Mouse (Mus musculus) frontal cortex, postnatal 25 days (tissue): ENCODE measurements around the gene Zfyve1.
A peak's percentile ranks its signal among the peaks of the same experiment; 100 is the strongest.
"Not testable (repeated sequence)": the region's sequence is repeated elsewhere in the genome, so short reads cannot be mapped to it uniquely, and the experiment has no call there.

Source experiments
- DNase-seq, 2 experiments: peaks; one replicate each; pipeline ENCODE4 v3.0.0; 2022; ENCODE audit warnings: low spot score in 2 of 2

The Zfyve1 gene

DNA sequence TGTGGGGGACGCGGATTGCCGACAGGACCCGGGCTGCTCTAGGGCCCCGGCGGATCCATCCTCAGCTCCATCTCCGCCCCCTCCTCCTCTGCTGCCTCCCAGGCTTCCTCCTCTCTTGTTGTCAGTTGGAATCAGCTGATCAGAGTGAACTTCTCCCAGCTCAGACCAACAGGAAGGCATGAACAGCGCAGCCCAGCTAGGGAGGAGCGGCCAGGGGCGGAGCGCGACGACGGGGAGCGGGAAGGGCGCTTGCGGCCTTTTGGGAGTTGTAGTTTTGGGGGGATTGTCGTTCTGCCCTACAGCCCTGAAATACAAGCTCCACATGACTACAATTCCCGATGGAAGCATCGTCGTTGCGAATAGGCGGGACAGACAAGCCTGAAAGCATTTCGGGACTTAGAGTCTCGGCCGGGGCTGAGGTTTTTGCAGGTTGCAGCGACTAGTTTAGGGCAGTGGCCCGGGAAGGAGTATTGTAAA is at the start of gene Zfyve1:
Zfyve1 (minus strand) TSS at position 198 of the 477 bp plus-strand sequence.
- DNase-seq: peak; percentile 79 to 89

DNA sequence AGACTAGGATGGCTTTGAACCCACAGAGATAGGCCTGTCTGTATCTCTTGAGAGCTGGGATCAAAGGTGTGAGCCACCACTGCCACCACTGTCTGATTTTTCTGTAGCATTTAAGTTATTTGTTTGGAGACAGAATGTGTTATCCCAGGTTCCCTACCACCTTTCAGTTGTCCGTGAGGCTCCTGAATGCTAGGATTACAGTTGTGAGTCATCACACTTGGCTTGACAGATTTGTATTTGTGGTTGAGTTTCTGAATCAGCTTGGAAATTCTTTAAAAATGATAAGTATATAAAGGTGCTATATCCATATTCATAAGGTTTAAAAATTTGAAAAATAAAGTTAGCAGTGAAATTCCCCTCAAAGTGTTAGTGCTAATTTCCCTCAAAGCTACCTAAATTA is 46.1 kb upstream of the Zfyve1 start:
- no peak for DNase-seq

DNA sequence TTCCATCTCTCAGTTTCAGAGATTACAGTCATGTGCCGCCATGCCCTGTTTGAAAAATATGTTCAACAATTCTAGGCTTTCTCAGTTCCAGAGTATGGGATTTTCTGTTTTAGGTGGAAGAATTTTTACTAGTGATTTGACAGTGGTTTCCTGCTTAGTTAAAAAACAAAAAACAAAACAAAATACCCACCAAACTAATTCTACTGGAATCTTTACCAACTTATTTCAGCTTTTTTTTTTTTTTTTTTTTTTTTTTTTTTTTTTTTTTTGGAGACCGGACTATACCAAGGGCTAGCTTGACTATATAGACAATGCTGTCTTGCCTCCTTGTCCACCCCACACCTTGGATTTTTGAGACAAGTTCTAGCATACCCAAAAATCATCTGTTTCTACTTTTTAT is 44.2 kb upstream of the Zfyve1 start:
- DNase-seq: no peak

DNA sequence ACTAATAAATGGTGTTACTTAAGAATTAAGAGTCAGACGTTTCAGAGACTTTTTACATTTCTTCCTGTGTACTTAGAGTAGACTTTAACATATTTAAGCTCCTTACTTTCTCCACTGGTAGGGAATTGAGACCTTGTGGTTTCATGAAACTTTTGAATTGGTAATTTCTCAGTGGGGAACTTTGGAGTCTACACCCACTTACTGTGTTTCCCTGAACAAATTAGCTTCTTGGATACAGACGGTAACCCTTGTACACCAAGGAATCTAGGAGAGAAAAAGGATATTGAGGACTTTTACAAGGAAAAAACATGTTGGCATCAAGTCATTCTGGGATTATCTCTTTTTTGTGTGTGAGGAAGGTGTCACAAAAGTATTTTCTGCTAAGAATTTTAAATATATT is 36.8 kb upstream of the Zfyve1 start:
- DNase-seq: no peak

DNA sequence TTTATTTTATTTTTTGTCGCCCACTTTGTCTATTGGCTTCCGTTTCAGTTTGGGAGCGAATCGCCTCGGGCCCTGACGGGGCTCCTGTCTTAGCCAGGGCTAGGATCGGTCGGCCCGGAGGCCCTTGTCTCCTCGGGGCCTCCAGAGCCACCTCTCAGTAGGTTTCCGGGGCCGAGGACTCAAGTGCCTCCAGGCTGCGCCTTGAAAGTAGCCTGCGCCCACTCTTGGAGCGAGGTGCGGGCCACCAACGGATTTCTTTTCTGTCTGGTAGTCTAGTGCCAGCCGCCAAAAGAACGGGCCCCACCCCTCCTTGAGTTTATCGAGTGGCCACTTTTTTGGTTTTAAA is 35.6 kb upstream of the Zfyve1 start:
- peak; percentile 23 to 37 for DNase-seq

DNA sequence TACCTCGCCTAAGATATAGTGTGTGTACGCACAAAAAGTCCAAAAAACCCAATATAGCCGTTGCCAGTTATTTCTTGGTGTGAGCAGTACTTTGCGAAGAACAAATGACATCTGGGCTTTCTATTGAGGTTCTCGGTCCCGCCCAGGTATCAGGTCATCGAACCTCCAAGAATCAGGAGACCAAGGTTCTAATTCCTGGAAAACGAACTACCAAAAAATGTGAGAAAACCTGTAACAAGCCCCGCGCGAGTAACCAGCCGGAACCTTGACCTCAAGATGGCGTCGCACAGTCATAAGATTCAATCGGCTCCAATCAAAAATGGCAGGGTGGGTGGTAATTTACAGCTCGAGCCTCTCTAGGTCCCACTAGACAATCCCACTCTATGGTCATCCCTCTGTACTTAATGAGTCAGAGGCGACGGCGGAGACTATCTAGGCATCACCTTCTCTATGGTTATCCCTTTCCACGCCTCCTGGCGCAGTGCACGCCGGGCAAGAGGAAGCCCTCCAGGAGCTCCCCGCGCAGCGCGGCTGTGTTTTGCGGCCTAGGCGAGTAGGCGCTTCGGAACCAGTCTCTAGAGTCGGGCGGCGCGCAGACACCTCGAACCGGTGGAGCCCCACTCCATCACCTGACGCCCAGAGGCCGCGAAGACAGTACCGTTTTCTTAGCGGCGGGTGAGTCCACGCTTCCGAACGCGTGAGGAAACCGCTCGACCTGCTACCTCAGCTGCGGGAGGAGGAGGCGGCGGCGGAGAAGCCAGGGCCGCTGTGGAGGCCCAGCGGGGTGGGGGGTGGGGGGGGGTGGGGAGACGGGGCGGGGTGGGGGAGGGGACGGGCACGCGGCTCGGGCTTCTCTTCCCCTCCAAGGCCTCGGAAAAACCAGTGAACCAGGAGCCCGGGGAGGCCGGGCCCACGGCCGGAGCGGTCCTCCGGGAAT is 35.0 kb upstream of the Zfyve1 start:
- DNase-seq: peak; percentile 90 to 92

DNA sequence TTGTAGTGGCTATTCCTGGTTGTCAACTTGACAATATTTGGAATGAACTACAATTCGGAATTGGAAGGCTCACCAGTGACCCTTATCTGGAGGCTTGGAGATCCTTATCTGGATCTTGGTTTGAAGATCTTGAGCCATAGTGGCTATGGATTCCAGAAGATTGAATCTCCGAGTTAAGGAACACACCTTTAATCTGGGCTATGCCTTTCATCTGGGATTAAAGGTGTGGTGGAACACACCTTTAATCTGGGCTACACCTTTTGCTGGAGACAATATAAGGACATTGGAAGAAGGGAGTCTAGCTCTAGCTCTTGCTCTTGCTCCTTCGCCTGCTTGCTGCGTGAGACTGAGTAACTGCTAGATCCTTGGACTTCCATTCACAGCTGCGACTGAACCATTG is 33.9 kb upstream of the Zfyve1 start, which contains the start of gene Rbm25:
Rbm25 (plus strand) TSS at position 301 of the 400 bp plus-strand sequence.
- DNase-seq: not testable (repeated sequence)

DNA sequence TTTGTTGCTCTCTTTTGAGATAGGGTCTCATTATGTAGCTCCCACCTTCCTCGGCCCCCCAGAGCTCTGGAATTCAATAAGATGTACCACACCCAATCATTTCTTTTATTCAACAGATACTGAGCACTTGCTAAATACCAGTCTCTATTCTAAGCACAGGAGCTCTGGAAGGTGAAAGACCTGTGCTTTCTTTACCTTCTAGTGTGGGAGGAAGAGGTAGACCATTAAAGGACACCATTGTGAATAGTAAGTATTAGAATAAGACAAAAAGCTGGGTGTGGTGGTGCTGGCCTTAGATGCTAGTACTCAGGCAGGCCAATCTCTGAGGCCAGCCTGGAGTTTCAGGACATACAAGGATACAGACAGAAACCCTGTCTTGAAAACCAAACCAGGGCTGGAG is 27.3 kb upstream of the Zfyve1 start:
- no peak for DNase-seq

DNA sequence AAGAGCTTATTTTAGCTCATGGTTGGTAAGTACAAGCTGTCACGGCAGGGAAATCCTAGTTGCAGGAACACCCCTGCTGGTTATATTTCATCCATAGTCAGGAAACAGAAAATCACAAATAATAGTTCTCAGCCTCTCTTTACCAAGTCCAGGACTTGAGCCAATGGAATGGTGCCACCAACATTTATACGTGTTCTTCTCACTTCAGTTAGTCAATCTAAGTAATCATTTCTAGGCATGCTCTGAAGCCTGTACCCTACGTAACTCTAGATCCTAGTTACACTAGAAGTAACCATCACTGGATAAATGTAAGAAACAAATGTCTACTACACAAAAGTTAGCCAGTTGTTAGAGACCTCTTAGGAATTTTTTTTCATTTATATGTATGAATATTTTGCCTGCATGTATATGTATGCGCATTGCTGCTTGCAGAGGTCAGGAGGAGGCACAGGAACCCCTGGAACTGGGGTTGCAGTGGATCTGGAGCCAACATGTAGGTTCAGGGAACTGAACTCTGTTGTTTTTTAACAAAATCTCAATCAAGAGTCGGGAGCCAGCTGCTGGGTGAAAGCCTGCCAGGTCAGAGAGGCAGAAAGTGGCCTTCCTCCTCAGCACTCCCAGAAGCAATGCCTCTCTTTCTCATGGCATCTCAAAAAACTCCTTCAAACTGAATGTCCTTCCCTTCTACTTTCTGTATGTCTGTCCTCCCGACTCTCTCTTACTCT is 25.2 kb upstream of the Zfyve1 start:
- DNase-seq: no peak

DNA sequence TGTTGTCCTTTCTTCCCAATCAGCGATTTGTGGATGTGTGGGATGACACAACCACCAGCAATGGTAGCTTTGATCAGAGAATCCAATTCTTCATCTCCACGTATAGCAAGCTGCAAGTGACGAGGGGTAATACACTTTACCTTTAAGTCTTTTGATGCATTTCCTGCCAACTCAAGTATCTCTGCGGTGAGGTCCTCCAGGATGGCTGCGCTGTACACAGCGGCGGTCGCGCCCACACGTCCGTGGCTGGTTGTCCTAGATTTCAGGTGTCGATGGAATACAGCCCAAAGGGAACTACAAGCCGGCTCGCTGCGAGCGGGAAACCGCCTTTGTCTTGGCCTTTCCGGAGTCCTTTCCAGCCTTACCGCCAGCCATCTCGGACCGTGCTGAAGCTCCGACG is 23.7 kb upstream of the Zfyve1 start:
- not testable (repeated sequence) for DNase-seq

DNA sequence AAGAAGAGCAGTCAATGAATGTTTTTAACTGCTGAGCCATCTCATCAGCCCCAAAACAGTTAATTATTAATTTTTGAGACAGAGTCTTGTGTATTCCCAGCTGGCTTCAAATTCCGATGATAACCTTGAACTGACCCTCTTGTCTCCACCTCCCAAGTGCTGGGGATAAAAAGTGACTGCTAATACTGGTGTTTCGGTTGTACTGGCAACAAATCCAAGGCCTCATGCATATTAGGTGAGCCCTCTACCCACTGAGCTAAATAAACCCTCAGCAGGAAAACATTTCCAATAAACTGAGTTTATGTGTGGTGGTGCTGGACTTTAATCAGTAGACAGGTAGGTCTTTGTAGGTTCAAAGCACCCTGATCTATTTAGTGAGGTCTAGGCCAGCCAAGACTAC is 22.0 kb upstream of the Zfyve1 start:
- DNase-seq: no peak

DNA sequence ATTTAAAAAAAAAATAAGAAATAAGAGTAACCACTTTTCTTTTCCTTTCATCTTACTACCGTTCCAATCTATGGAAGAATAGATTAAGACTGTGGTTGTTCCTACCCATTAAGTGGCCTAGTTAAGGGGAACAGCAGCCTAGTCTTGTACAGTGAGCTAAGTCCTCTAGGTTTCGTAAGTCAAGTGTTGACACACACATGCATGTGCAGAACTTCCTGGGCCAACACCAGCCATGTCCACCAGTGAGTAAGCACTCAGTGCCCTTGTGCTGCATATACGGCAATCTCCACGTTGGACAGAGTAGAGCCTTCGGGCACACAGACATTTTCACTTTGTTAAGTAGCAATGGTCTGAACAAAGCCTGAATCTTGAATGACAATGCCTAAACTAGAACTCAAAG is 20.2 kb upstream of the Zfyve1 start:
- no peak for DNase-seq

DNA sequence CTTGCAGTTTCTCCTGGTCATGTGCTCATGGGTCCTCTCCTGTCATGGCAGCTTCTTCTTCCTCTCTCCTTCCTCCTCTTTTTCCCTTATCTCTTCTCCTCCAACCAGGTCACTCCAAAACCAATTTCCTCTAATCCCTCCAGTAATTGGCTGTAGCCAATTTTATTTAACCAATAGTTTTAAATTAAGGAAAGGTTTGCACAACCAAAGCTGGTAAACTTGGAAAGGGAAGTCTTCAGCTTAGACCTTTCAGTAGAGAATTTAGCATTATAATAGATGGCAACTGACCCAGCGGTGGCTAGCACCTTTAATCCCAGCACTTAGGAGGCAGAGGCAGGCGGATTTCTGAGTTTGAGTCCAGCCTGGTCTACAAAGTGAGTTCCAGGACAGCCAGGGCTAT is 9.4 kb upstream of the Zfyve1 start:
- not testable (repeated sequence) for DNase-seq

DNA sequence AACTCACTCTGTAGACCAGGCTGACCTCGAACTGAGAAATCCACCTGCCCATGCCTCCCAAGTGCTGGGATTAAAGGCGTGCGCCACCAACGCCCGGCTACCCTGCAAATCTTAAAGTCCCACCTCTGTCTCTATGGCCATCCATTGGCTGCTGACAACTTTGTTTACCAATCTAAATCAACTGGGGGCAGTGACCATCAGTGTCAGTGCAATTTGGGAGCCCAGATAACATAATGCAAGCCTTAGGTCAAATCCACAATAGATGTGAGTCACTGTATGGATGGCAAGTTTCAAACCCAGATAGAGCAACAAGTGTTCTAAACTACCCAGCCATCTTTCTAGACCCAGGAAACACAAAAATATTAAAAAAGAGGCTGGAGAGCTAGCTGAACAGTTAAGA is 5.3 kb upstream of the Zfyve1 start:
- no peak for DNase-seq

DNA sequence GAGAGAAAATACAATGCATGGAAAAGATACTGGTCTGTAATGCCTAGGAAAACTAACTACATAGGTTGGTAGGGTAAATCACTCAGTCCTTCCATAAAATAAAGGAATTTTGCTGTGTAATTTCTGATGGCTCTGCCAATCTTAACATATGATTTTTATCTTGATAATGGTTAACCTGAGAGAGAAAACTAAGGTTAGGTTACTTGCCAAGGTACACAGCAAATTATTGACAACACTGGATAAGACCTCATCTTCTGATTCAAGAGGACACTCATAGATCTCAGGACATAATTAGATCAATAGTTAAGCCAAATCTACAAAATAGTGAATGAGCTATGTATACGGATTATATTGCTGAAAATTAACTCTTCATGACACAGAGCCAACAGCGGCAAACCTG is 859 bp upstream of the Zfyve1 start:
- DNase-seq: no peak

DNA sequence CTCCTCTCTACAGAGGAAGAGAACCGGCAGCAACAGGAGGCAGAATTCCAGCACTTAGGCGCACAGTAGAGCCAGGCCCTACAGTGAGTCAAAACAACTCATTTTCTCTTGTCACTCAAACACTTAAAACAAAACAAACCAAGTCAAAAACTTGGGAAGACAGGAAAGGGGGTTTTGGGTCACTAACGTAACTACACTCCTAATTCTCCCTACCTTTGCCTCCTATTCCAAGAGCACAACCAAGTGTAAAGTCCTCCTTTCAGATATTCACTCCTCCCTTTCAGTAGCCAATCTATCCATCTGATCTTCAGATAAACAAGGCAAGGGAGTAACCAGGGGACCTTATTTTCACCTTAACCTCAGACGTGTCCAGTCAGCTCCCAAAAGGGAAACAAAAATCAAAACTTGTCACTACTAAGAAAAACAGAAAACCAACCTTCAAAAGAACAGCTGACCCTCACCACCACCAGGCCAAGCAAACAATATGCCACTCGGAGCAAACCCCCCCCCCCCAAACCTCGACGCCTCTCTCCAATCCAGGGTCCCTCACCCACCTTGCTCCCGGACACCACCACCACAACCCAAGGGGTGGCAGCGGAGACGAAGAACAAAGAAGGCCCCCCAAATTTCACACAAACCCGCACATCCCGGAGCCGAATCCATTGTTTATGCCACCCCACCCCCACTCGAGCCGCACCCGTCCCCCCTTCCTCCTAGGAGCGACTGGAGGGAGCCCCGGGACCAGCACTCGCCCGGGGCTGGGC is 649 bp downstream of the Zfyve1 start:
- no peak for DNase-seq

DNA sequence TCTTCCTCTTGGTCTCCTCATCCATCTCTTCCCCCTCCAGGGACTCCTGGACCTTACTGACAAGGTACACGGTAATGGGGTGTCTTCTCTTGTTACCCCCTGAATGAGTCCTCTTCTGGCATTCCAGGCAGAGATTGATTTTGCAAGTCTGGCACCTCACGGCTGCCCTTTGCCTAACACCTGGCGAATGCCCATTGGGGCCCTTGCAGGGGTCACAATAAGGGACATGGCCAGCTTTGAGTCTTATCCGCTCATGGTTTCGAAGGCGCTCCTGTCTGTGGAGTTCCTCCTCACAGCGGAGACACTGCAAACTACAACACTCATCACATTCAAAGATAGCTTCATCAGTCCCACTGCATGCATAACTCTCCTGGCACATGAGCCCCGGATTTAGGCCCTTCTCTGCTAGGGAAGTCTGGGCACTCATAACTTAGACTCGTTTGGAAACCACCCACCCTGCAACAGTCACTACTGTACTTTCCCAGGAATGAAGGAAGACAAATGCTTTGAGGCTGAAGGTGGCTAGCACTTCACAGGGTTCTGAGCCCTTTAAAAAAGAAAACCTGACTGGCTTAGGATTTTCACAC is 2.5 kb downstream of the Zfyve1 start:
- no peak for DNase-seq

DNA sequence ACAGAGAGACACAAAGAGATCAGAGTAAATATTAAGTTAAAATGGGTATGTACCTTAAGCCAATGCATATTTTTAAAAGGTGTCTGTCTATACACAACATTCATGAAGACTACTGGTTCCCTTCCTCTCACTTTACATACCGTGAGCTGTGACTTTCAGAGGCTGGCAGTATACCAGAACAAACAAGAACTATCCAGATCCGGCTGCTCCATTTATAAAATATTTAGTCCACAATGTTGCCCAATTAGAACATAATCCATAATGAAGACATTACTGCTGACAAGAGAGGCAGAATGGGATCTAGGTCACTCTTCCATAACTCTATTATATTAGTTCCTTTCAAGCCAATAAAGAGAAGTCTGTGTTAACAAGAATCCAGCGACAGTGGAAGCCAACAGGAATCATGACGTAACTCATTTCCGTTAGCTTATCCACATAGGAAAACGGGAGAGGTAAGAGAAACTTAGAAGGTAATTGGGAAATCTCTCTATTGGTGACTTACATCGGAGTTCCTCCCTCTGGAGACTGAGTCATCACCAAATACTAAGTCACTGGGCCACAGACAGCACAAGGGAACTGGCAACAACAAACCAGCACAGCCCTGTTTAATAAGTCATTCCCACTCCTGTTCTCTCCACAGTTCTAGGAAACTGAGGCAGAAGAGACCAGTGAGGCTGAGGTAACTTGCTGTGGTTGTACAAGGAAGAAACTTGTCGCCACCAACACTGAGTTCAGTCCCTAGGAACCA is 5.1 kb downstream of the Zfyve1 start:
- DNase-seq: no peak

DNA sequence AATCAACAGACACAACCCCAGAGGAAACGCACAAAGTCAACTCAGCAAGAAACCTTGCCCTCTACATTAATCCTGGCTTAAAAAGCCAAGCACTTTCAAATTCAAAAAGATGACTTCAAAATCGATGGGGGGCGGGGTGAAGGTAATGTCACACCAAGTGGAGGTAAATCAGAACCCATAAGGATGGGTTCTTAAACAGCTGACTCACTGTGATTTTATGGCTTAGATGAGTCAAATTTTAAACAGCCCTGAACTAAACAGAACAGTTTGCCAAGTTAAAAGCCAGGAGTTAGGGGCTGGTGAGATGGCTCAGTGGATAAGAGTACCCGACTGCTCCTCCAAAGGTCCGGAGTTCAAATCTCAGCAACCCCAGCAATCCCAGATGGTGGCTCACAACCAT is 10.4 kb downstream of the Zfyve1 start:
- DNase-seq: no peak

DNA sequence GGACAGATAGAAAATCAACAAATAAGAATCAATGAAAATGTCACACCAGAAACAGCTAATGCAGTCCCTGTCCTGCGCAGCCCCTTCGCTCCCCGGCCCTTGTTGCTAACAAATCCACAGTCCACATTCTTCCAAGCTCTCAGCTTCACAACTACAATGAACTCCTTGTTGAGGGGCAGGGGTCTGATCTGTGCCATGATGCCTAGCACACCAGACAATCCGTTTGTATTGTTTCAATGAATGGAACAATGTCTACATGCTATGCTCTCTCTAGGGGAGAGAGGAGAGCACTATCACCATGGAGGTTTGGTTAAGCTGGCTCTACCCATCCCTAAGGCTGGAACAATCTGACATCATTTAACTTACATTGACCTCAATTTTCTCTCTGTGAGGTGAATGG is 14.3 kb downstream of the Zfyve1 start:
- DNase-seq: no peak

DNA sequence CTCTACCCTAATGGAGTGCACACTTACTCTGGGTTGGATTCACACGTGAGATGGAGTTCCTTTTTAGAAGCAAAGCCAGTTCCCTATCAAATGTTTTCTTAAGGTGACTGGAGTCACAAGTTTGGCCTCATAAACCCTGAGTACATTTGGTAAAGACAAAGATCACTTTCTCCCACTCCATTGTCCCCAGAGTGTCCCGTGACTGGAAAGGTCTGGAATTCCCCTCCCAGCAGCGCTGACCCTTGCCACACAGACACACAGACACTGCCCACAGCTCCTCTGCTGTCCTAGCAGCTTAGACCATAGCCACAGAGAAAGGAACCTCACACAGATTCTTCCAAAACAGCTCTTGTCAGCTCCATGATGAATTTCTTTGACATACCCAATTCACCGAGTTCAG is 14.9 kb downstream of the Zfyve1 start:
- DNase-seq: no peak
